Mouse (Mus musculus) limb, embryonic 14.5 days (tissue): ENCODE measurements around the gene Gm20671. TPM values are rescaled to one million over a fixed set of nuclear protein-coding genes. Genes with fewer than 3 reads are reported as not detected.

Source experiments
- ATAC-seq: fragments of 200-750 bp; cut with Nextera tagmentation; 2 replicates; pipeline ENCODE4 v1.8.0; 2017; ENCODE audit warnings: low read depth, moderate number of reproducible peaks, moderate TSS enrichment; ENCODE audit not compliant: low FRiP score
- DNase-seq: peaks from one replicate; pipeline ENCODE4 v3.0.0-alpha.2; 2015; ENCODE audit warnings: low spot score
- H3K27ac ChIP-seq: fragments of 300-500 bp; sonication (generic); replicated peaks from 2 replicates; pipeline ENCODE4 v1.5.1; 2014; ENCODE audit warnings: low read depth, mild to moderate bottlenecking, low read length, moderate library complexity, mixed read lengths
- H3K27me3 ChIP-seq: fragments of 300-500 bp; sonication (generic); 2 replicates; pipeline ENCODE4 v1.6.1; 2014; ENCODE audit warnings: low read length, mixed read lengths; ENCODE audit not compliant: control insufficient read depth, insufficient read depth
- H3K36me3 ChIP-seq: fragments of 300-500 bp; sonication (generic); 2 replicates; pipeline ENCODE4 v1.6.1; 2014; ENCODE audit warnings: mild to moderate bottlenecking, low read length, moderate library complexity, mixed read lengths; ENCODE audit not compliant: control insufficient read depth, insufficient read depth
- H3K4me1 ChIP-seq: fragments of 300-500 bp; sonication (generic); 2 replicates; pipeline ENCODE4 v1.6.1; 2014; ENCODE audit warnings: antibody characterized with exemption, low read length, mixed read lengths; ENCODE audit not compliant: control insufficient read depth, insufficient read depth
- H3K4me2 ChIP-seq: fragments of 300-500 bp; sonication (generic); replicated peaks from 2 replicates; pipeline ENCODE4 v1.6.1; 2014; ENCODE audit warnings: low read depth, mild to moderate bottlenecking, low read length, moderate library complexity; ENCODE audit not compliant: severe bottlenecking
- H3K4me3 ChIP-seq: fragments of 300-500 bp; sonication (generic); replicated peaks from 2 replicates; pipeline ENCODE4 v1.5.1; 2014; ENCODE audit warnings: low read length
- H3K9ac ChIP-seq: fragments of 300-500 bp; sonication (generic); 2 replicates; pipeline ENCODE4 v1.6.1; 2014; ENCODE audit warnings: mild to moderate bottlenecking, low read depth, low read length, moderate library complexity; ENCODE audit not compliant: severe bottlenecking
- H3K9me3 ChIP-seq: fragments of 300-500 bp; sonication (generic); 2 replicates; pipeline ENCODE4 v1.6.1; 2016; ENCODE audit warnings: low read length; ENCODE audit not compliant: control insufficient read depth
- POLR2A ChIP-seq: fragments of 200-500 bp; IDR thresholded peaks from 2 replicates; pipeline ENCODE4 v1.8.0; 2012; ENCODE audit warnings: inconsistent platforms, mild to moderate bottlenecking, moderate library complexity, borderline replicate concordance; ENCODE audit not compliant: insufficient read depth, insufficient read length; ENCODE audit errors: extremely low read depth
- WGBS: fragments of 180-500 bp; shearing (Covaris S2); extraction: QIAGEN DNeasy Blood & Tissue Kit; methylation state at CpG from one replicate; pipeline ENCODE4 v1.1.7; 2014; 5-methylcytosine and 5-hydroxymethylcytosine counted together
- polyA plus RNA-seq, 2 experiments: library from polyadenylated mRNA; depleted of rRNA in 1 of 2; stranded (reverse) in 1 of 2; unstranded in 1 of 2; fragments of >200 nt; fragmentation: Nextera tagmentation in 1 of 2; extraction: Ambion mirVana in 1 of 2; gene quantifications; 2 replicates each; pipeline versions ENCODE4 v1.2.1 to v1.2.3; 2012 to 2014

Gene Gm20671
- polyA plus RNA-seq, 2 experiments, result 1.9 TPM; not detected in 1

DNA sequence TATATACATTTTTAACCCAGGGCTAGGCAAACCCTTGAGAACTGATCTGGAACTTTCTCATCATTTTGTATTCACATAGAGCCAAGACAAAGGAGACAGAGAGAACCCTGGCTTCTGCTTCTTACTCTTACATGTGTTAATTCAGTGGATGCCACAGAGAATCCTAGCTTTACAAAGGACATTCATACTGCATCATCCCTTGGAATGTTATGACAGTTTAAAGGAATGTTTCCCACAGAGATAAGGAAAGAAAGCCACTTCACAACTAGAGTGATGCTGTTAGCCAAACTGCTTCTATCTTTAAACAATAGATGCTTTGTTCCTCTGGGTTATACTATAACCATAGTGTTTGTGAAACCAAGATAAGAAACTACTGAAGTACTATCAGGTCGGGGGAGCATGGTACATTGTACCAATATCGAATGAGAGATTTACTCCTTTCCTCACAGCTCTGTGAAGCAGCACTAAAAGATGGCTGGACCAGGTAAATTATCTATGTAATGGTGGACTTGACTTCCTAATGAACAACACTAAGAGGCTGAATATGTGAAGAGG, 120.6 kb downstream of the Gm20671 start:
- H3K9ac ChIP-seq, result no peak overlapping the region
- no peak for TF ChIP-seq POLR2A
- no peak for DNase-seq

DNA sequence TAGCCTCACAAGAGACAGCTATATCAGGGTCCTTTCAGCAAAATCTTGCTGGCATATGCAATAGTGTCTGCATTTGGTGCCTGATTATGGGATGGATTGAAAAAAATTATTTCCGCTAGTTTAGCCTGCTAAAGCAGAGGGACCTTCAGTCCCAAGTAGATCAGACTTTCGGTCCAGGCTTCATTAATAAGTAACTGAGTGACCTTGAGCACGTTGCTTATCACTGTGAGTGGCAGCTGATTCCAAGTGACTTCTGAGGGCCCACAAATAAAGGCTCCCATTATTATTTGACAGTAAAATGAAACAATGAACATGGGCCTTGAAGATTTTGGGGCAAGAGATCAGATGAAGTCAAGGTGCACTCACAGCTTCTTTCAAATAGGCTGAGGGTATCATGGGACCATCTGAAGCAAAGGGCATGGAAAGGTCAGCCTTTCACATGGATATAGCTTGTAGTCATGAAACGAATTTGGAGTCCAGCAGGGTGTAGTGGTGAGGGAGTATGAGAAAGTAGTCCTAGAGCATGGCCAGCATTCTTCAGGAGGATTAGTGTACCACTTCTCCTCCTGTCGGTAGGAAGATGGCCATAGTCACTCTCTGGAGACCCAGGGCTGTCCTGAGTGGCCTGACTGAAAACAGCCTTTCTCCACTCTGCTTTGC, 129.6 kb downstream of the Gm20671 start:
- no peak overlapping the region for H3K9ac ChIP-seq
- no peaks in the 10 kb centered on the region for H3K27me3 ChIP-seq
- ATAC-seq (no peak), DNase-seq (no peak)
- no peaks in the 10 kb centered on the region for H3K4me1 ChIP-seq
- no peak overlapping the region for H3K27ac ChIP-seq
- H3K9me3 ChIP-seq, result no peaks in the 10 kb centered on the region
- 83% methylated on average over 5 of the region's 5 CpGs for WGBS
- no peaks in the 10 kb centered on the region for H3K36me3 ChIP-seq
- TF ChIP-seq POLR2A, result no peak
- H3K4me2 ChIP-seq, result no peak overlapping the region
- no peak overlapping the region for H3K4me3 ChIP-seq

More for the DNA sequence above, 120.6 kb downstream of the Gm20671 start:
- H3K27me3 ChIP-seq, result no peaks in the 10 kb centered on the region
- H3K4me3 ChIP-seq, result no peak overlapping the region
- no peaks in the 10 kb centered on the region for H3K9me3 ChIP-seq
- no peak overlapping the region for H3K4me2 ChIP-seq
- no peak for ATAC-seq
- no peaks in the 10 kb centered on the region for H3K4me1 ChIP-seq
- 87% methylated on average over 2 of the region's 2 CpGs for WGBS
- H3K27ac ChIP-seq, result no peak overlapping the region
- no peaks in the 10 kb centered on the region for H3K36me3 ChIP-seq

DNA sequence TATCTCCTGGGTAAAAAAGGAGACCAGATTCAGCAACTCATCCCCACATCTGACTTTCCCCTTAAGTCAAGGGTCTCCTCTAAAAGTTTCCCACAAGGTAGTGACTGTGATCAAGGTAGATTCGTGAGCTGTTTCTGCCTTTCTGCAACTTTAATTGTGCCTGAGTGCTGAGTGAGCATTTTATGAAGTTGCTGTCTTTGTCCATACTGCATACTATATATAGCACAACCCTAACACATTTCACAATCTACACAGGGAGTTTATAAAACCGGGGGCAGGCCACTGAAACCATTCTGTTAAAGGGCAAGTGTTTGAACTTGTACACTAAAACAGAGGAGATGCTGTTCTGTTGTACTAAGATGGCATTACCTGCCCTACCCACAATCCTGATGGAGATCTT, 133.5 kb downstream of the Gm20671 start:
- TF ChIP-seq POLR2A, result no peak
- Histone ChIP-seq H3K4me2 (no peak overlapping the region), H3K27me3 (no peaks in the 10 kb centered on the region), H3K36me3 (0 out of 2 replicates have a peak, but pooled peaks cover 2% of the 10 kb centered on the region), H3K4me1 (no peaks in the 10 kb centered on the region), H3K27ac (no peak overlapping the region), H3K4me3 (no peak overlapping the region), H3K9me3 (no peaks in the 10 kb centered on the region), H3K9ac (no peak overlapping the region)
- ATAC-seq, result no peak
- WGBS, result 49% methylated on average over 2 of the region's 2 CpGs
- no peak for DNase-seq

Other genes starting within 250 kb of the Gm20671 start
- 9.4 and 12.8 TPM in 2 replicates for gene Yes1, start 215.9 kb downstream of the Gm20671 start, polyA plus RNA-seq (2012; rRNA removed)
- 27.9 and 34.2 TPM in 2 replicates for gene Yes1, start 215.9 kb downstream of the Gm20671 start, polyA plus RNA-seq (2014; fragmentation: Nextera tagmentation; extraction: Ambion mirVana)
- 45.7 and 50.6 TPM in 2 replicates for gene Pisd, start 41.5 kb downstream of the Gm20671 start, polyA plus RNA-seq (2012; rRNA removed)
- 57.5 and 61.8 TPM in 2 replicates for gene Pisd, start 41.5 kb downstream of the Gm20671 start, polyA plus RNA-seq (2014; fragmentation: Nextera tagmentation; extraction: Ambion mirVana)
- 14.9 and 23.7 TPM in 2 replicates for gene Prr14l, start 27.1 kb upstream of the Gm20671 start, polyA plus RNA-seq (2012; rRNA removed)
- 13.9 and 14.4 TPM in 2 replicates for gene Prr14l, start 27.1 kb upstream of the Gm20671 start, polyA plus RNA-seq (2014; fragmentation: Nextera tagmentation; extraction: Ambion mirVana)
- 26.6 and 27.4 TPM in 2 replicates for gene Depdc5, start 36.6 kb upstream of the Gm20671 start, polyA plus RNA-seq (2012; rRNA removed)
- gene Depdc5, start 36.6 kb upstream of the Gm20671 start, polyA plus RNA-seq (2014; fragmentation: Nextera tagmentation; extraction: Ambion mirVana), result 18.2 and 23.5 TPM in 2 replicates
- 226 and 247 TPM in 2 replicates for gene Ywhah, start 191.7 kb upstream of the Gm20671 start, polyA plus RNA-seq (2012; rRNA removed)
- gene Ywhah, start 191.7 kb upstream of the Gm20671 start, polyA plus RNA-seq (2014; fragmentation: Nextera tagmentation; extraction: Ambion mirVana), result 323 and 339 TPM in 2 replicates